Mouse (Mus musculus) lung, embryonic 14.5 days (tissue): ENCODE results near the gene Hdac11. TPM values are rescaled to one million over a fixed set of nuclear protein-coding genes. Genes with fewer than 3 reads are reported as not detected.

Experiments
- ATAC-seq: fragments of 200-750 bp; cut with Nextera tagmentation; 2 replicates; pipeline ENCODE4 v1.8.0; 2017; ENCODE audit warnings: mild to moderate bottlenecking, moderate TSS enrichment, moderate library complexity; ENCODE audit not compliant: insufficient read depth
- DNase-seq: peaks from one replicate; pipeline ENCODE4 v3.0.0-alpha.2; 2015
- H3K27ac ChIP-seq: fragments of 300-500 bp; sonication (generic); 2 replicates; pipeline ENCODE4 v1.5.1; 2014; ENCODE audit warnings: low read depth, mild to moderate bottlenecking, moderate library complexity
- H3K27me3 ChIP-seq: fragments of 300-500 bp; sonication (generic); 2 replicates; pipeline ENCODE4 v1.6.1; 2014; ENCODE audit warnings: low read length, control low read depth; ENCODE audit not compliant: insufficient read depth
- H3K36me3 ChIP-seq: fragments of 300-500 bp; sonication (generic); 2 replicates; pipeline ENCODE4 v1.6.1; 2014; ENCODE audit warnings: control low read depth; ENCODE audit not compliant: insufficient read depth
- H3K4me1 ChIP-seq: fragments of 300-500 bp; sonication (generic); 2 replicates; pipeline ENCODE4 v1.6.1; 2014; ENCODE audit warnings: antibody characterized with exemption, control low read depth; ENCODE audit not compliant: insufficient read depth
- H3K4me2 ChIP-seq: fragments of 300-500 bp; sonication (generic); 2 replicates; pipeline ENCODE4 v1.6.1; 2014; ENCODE audit warnings: mild to moderate bottlenecking
- H3K4me3 ChIP-seq: fragments of 300-500 bp; sonication (generic); 2 replicates; pipeline ENCODE4 v1.5.1; 2014; ENCODE audit warnings: low read depth, low read length
- H3K9ac ChIP-seq: fragments of 300-500 bp; sonication (generic); 2 replicates; pipeline ENCODE4 v1.6.1; 2014
- H3K9me3 ChIP-seq: fragments of 300-500 bp; sonication (generic); 2 replicates; pipeline ENCODE4 v1.6.1; 2016; ENCODE audit warnings: low read depth, low read length, control low read depth
- CTCF ChIP-seq: IDR thresholded peaks from 2 replicates; pipeline ENCODE4 v1.5.1; 2016; ENCODE audit warnings: antibody characterized with exemption, low read depth
- WGBS: fragments of 180-500 bp; shearing (Covaris S2); extraction: QIAGEN DNeasy Blood & Tissue Kit; methylation state at CpG from one replicate; pipeline ENCODE4 v1.1.7; 2014; 5-methylcytosine and 5-hydroxymethylcytosine counted together
- polyA plus RNA-seq: library from polyadenylated mRNA; unstranded; fragments of >200 nt; fragmentation: Nextera tagmentation; extraction: Ambion mirVana; gene quantifications from 2 replicates; pipeline ENCODE4 v1.2.1, GENCODE M21; 2014

Gene Hdac11
- polyA plus RNA-seq, 1 experiment from 2014 or later: 8.1 TPM

- H3K36me3 ChIP-seq: no peaks in the 10 kb centered on the region
- H3K4me2 ChIP-seq: no peak overlapping the region
- no peak overlapping the region for H3K9ac ChIP-seq
- TF ChIP-seq CTCF: no peak
- WGBS: 38% methylated on average over 10 of the region's 10 CpGs
- no peak overlapping the region for H3K27ac ChIP-seq
- no peak overlapping the region for H3K4me3 ChIP-seq
- H3K9me3 ChIP-seq: no peaks in the 10 kb centered on the region
- DNase-seq: peak; percentile 14
- no peaks in the 10 kb centered on the region for H3K4me1 ChIP-seq
- ATAC-seq: no peak
- H3K27me3 ChIP-seq: no peaks in the 10 kb centered on the region
Observed at GRCm38 (mm10) chr6:91137343-91137956, 19.0 kb upstream of the Hdac11 start.

GRCm38 (mm10) chr6:91139846-91140245, 16.6 kb upstream of the Hdac11 start:
- H3K36me3 ChIP-seq: no peaks in the 10 kb centered on the region
- 24% methylated on average over 4 of the region's 4 CpGs for WGBS
- no peaks in the 10 kb centered on the region for H3K4me1 ChIP-seq
- DNase-seq (peak; percentile 89), ATAC-seq (no peak; the same call in 1 of the 2 replicates)
- H3K27me3 ChIP-seq: no peaks in the 10 kb centered on the region
- H3K4me3 ChIP-seq: no peak overlapping the region
- no peak overlapping the region for H3K27ac ChIP-seq
- H3K4me2 ChIP-seq: no peak overlapping the region
- H3K9me3 ChIP-seq: no peaks in the 10 kb centered on the region
- H3K9ac ChIP-seq: no peak overlapping the region
- peak; percentile 92 for TF ChIP-seq CTCF

GRCm38 (mm10) chr6:91145056-91145455, 11.4 kb upstream of the Hdac11 start:
- no peak overlapping the region for H3K27ac ChIP-seq
- H3K36me3 ChIP-seq: no peaks in the 10 kb centered on the region
- no peak overlapping the region for H3K4me3 ChIP-seq
- H3K9me3 ChIP-seq: no peaks in the 10 kb centered on the region
- no peak overlapping the region for H3K9ac ChIP-seq
- 64% methylated on average over 3 of the region's 3 CpGs for WGBS
- no peak for DNase-seq
- H3K4me2 ChIP-seq: no peak overlapping the region
- ATAC-seq: no peak
- no peaks in the 10 kb centered on the region for H3K4me1 ChIP-seq
- TF ChIP-seq CTCF: no peak
- H3K27me3 ChIP-seq: no peaks in the 10 kb centered on the region

- Histone ChIP-seq H3K9me3 (no peaks in the 10 kb centered on the region), H3K36me3 (no peaks in the 10 kb centered on the region), H3K27ac (no peak overlapping the region), H3K4me2 (no peak overlapping the region), H3K4me3 (no peak overlapping the region), H3K27me3 (no peaks in the 10 kb centered on the region), H3K9ac (no peak overlapping the region), H3K4me1 (no peaks in the 10 kb centered on the region)
- ATAC-seq: no peak
- no peak for TF ChIP-seq CTCF
- WGBS: 62% methylated on average over 5 of the region's 5 CpGs
- DNase-seq: no peak
Observed at GRCm38 (mm10) chr6:91145572-91145971, 10.9 kb upstream of the Hdac11 start.

GRCm38 (mm10) chr6:91146443-91147151, 9.9 kb upstream of the Hdac11 start:
- H3K4me3 ChIP-seq: no peak overlapping the region
- H3K4me1 ChIP-seq: no peaks in the 10 kb centered on the region
- H3K4me2 ChIP-seq: no peak overlapping the region
- TF ChIP-seq CTCF: no peak
- no peak for ATAC-seq
- no peak for DNase-seq
- H3K36me3 ChIP-seq: no peaks in the 10 kb centered on the region
- no peak overlapping the region for H3K9ac ChIP-seq
- no peaks in the 10 kb centered on the region for H3K27me3 ChIP-seq
- no peaks in the 10 kb centered on the region for H3K9me3 ChIP-seq
- 44% methylated on average over 5 of the region's 5 CpGs for WGBS
- H3K27ac ChIP-seq: no peak overlapping the region

- H3K27ac ChIP-seq: no peak overlapping the region
- no peak overlapping the region for H3K4me3 ChIP-seq
- H3K9ac ChIP-seq: no peak overlapping the region
- H3K9me3 ChIP-seq: no peaks in the 10 kb centered on the region
- H3K27me3 ChIP-seq: no peaks in the 10 kb centered on the region
- no peak for TF ChIP-seq CTCF
- ATAC-seq: no peak
- DNase-seq: no peak
- H3K4me2 ChIP-seq: no peak overlapping the region
- WGBS: 78% methylated on average over 2 of the region's 2 CpGs
- H3K36me3 ChIP-seq: no peaks in the 10 kb centered on the region
- H3K4me1 ChIP-seq: no peaks in the 10 kb centered on the region
Observed at GRCm38 (mm10) chr6:91147152-91147770, 9.2 kb upstream of the Hdac11 start.

GRCm38 (mm10) chr6:91152892-91153548, 3.4 kb upstream of the Hdac11 start:
- Histone ChIP-seq H3K36me3 (no peaks in the 10 kb centered on the region), H3K4me3 (no peak overlapping the region), H3K4me1 (0 out of 2 replicates have a peak, but pooled peaks cover 8% of the 10 kb centered on the region), H3K27me3 (no peaks in the 10 kb centered on the region), H3K9me3 (no peaks in the 10 kb centered on the region), H3K9ac (no peak overlapping the region), H3K27ac (peak overlapping the region; percentile 55), H3K4me2 (peak overlapping the region; percentile 42)
- 27% methylated on average over 7 of the region's 7 CpGs for WGBS
- ATAC-seq: no peak
- no peak for DNase-seq
- no peak for TF ChIP-seq CTCF
